Mouse (Mus musculus): ENCODE data around the gene Rplp1.

DNA sequence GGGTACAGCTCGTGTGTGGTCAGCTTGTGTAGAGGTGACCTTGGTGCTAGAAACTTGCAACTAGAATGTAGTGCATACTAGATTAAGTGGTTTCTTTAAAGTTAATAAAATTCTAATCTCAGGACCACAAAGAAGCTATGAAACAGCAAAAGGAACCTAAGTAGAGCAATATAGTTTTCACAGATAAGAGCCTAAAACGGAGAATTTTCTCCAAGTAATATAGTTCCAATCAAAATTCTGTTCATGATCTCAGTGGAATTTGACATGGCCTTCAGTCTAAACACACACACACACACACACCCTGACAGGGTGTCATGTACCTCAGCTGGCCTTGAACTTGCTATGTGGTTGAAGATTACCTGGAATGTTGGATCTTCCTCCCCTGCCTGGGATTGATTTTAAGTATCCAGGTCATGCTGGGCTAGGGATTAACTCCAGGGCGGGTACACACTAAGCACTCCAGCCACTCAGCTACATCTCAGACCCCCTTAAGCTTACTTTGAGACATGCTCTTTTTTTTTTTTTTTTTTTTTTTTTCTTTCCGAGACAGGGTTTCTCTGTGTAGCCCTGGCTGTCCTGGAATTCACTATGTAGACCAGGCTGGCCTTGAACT is 1.2 kb upstream of the Rplp1 start:
- TF ChIP-seq CTCF (IDR thresholded peaks at IDR 0.05; ENCODE audit: control insufficient read depth, insufficient read depth, insufficient replicate concordance, low read depth, low read length) (no peak), POLR2A (IDR thresholded peaks at IDR 0.05; ENCODE audit: control insufficient read depth, low read depth, low read length) (no peak)

All from testis, adult 2 months (tissue).